Mouse (Mus musculus) left cerebral cortex, postnatal 14 days (tissue): ENCODE measurements around the gene Zfp995. TPM values are rescaled to one million over a fixed set of nuclear protein-coding genes. Genes with fewer than 3 reads are reported as not detected.
A peak's percentile ranks its signal among the peaks of the same experiment; 100 is the strongest.
"Not testable (repeated sequence)": the region's sequence is repeated elsewhere in the genome, so short reads cannot be mapped to it uniquely, and the experiment has no call there.

Experiments
- DNase-seq, 2 experiments: peaks; one replicate each; pipeline ENCODE4 v3.0.0; 2021 to 2022; ENCODE audit warnings: low spot score in 2 of 2, mixed read lengths in 1 of 2
- intact Hi-C: fragments of 180-260 bp; cut with DNase I; formaldehyde crosslinking; loops from one replicate; pipeline ENCODE4 v1.15.1; 2025
- long read RNA-seq, 2 experiments: library from polyadenylated mRNA; stranded (forward); transcript quantifications; one replicate each; pipeline ENCODE4 v2.0.0; 2021
- total RNA-seq, 2 experiments: library from RNA; stranded (reverse); gene quantifications; 2 replicates each; pipeline ENCODE4 v1.2.3; 2021

Zfp995 gene
- total RNA-seq, result 1 to 10 TPM; 3.4 to 4.1 TPM
- long read RNA-seq, experiment 1, partial matches to known transcripts, result 1 of 4 reads
- long read RNA-seq, experiment 1, other reads (novel, unspliced or antisense), result 1 of 4 reads
- long read RNA-seq, experiment 2, partial matches to known transcripts, result 0 of 5 reads
- long read RNA-seq, experiment 2, other reads (novel, unspliced or antisense), result 4 of 5 reads

DNA sequence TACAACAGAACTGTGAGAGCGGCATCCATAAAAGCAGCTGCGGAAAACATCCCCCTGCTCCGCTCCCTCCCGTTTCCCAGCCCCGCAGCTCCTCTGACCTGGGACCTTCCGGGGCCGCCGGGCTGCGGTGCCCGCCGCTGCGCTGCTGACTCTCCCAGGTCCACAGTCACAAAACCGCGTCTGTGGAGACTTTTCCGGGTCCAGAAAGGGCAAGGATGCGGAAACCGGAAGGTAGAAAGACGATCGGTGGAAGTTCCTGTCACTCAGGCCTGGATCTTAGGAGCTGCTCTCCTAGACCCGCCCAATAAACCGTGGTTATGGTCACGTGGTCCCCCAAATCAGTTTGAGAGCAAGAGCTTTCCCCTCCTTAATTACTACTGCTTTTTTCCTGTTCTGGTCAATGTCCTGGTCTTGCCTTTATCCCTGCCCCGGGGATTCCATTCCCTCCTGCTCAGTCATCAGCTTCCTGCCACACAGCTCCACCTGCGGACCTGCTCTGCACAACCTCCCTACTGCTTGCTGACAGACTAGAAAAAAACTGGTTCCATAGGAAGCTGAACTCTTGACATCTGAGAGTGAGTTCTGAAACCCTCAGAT is at the start of gene Zfp995:
Zfp995 (minus strand) TSS at position 471 of the 597 bp plus-strand sequence.
- DNase-seq, result peak; percentile 52 to 68
- intact Hi-C loops, result not testable (repeated sequence)

DNA sequence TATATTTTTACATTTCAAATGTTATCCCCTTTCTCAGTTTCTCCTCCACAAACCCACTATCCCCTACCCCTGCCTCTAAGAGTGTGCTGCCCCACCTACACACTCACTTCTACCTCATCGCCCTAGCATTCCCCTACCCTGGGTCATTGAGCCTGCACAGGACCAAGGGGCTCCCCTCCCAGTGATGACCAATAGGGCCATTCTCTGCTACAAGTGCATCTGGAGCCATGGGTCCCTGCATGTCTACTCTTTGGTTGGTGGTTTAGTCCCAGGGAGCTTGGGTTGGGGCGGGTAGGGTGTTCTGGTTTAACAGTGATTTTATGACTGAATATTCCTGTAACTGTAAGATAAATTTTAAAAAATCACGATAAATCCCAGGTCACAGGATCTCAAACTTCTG is 687 bp downstream of the Zfp995 start:
- peak in 1 of 2 experiments; percentile 4 for DNase-seq
- intact Hi-C loops, result no loop called here

DNA sequence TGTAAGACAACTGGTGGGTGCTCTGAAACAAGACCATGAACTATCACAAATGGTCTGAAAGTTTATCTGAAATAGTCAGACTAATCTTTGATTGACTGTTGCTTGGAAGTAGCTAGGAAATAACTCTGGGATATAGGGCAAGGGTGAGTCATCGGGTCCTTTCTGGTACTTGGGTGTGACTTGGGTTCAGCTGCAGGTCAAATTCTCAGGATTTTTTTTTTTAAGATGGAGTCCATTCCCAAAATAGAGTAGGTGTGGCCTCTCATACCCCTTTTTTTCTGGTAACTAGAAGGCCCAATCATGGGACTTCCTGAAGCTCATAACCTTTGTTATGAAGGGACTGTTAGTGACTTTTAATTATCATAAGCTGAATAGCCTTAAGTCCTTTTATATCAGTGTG is 38.5 kb downstream of the Zfp995 start:
- intact Hi-C loops, result no loop called here
- DNase-seq, result no peak

DNA sequence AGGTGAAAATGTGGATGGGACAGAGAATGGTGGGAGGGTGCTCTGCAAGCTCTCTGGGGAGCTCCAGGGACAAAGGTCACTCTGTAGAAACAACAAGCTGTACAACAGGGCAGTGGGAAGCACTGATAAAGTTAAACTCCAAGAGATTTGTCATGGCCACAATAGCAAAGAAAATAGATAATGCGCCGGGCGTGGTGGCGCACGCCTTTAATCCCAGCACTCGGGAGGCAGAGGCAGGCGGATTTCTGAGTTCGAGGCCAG is 63.5 kb downstream of the Zfp995 start:
- intact Hi-C loops, result not testable (repeated sequence)
- peak in 1 of 2 experiments; percentile 1 for DNase-seq

DNA sequence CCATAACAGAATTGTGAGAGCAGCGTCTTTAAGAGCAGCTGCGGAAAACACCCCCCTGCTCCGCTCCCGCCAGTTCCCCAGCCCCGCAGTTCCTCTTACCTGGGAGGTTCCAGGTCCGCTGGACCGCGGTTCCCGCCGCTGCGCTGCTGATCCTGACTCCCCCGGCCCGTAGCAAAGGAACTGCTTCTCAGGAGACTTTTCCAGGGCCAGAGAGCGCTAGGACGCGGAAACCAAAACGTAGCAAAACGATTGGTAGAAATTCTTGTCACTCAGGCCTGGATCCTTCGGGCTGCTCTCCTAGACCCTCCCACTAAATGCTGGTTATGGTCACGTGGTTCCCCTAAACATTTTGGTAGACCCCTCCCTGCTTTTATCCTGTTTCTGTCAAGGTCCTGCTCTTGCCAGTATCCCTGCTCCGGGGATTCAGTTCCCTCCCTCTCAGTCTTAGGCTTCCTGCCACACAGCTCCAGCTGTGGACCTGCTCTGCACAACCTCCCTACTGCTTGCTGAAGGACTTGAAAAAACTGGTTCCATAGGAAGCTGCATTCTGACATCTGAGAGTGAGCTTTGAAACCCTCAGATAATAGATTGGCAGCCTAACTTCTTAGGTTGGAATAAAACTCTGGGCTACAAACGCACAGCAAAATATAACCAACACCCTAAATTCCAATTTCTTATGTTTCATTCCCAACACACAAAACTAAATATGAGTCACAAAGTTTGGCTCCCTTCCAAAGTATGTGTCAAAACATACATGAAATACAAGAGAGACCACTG is 64.0 kb downstream of the Zfp995 start, which contains the start of gene Zfp820:
Zfp820 (minus strand) TSS at position 228 of the 777 bp plus-strand sequence.
- intact Hi-C loops, result no loop called here
- peak; percentile 37 to 62 for DNase-seq

DNA sequence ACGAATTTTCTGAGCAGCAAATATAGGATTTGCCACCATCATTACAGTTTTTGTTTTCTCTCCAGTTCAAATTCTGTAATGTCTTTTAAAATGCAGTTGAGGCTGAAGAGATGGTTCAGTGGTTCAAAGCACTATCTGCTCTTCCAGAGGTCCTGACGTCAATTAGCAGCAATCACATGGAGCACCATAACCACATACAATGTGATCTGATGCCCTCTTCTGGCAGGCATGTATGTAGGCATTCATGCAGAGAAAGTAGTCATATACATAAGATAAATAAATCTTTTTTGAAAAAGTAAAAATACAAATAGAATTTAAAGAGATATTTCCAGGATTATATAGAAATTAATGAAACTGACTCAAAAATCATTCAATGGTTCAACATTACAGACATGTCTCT is 71.2 kb downstream of the Zfp995 start:
- intact Hi-C loops, result no loop called here
- no peak for DNase-seq

Other genes starting within 250 kb of the Zfp995 start
- 1 to 10 TPM in 1 of 2 experiments, not detected in 1; 5.8 TPM for gene Gm10226, start 218.1 kb downstream of the Zfp995 start, total RNA-seq
- gene Zfp760, start 202.2 kb downstream of the Zfp995 start, total RNA-seq, result 1 to 10 TPM; 7.8 TPM
- gene Zfp229, start 179.1 kb downstream of the Zfp995 start, total RNA-seq, result 1 to 10 TPM; 2.7 to 4.7 TPM
- gene Zfp820, start 64.2 kb downstream of the Zfp995 start, total RNA-seq, result under 1 TPM; 0.55 to 0.97 TPM
- gene Zfp942, start 52.5 kb upstream of the Zfp995 start, total RNA-seq, result 10 to 100 TPM; 14.7 to 15.2 TPM
- gene Zfp943, start 52.6 kb upstream of the Zfp995 start, total RNA-seq, result 10 to 100 TPM; 17.7 to 18.8 TPM